8 mouse cellular contexts compared by ENCODE assay signal in the genomic region with DNA sequence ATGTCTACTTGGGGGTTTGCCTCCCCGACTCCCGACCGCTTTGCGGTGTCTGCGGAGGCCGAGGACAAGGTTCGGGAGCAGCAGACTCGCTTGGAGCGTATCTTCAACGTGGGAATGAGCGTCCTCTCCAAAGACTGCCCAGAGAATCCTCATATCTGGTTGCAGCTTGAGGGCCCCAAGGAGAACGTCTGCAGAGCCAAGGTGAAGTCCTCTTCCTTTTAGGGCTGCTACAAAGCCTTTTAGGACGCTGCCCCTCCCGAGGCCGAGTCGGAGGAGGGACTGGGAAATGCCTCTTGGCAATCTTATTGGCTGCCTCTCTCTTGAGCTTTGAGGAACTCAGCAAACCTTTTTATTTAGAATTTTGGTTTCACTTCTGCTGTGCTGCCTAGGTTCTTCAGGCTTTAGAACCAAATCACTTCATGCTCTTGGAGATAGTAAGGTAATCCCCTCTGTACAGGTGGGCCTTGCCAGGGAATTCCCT. TPM values are rescaled to one million over a fixed set of nuclear protein-coding genes. Genes with fewer than 3 reads are reported as not detected.
A peak's percentile ranks its signal among the peaks of the same experiment; 100 is the strongest.
DNase-seq lines count a peak whose midpoint lies in the region; ATAC-seq lines count a peak whose summit lies in the region.

No protein-coding gene starts in this region.

- H3K27ac ChIP-seq in neural tube, embryonic 11.5 days (ENCODE audit: low read depth, low read length) = no peak overlapping the region
- H3K27ac ChIP-seq in neural tube, embryonic 13.5 days (replicated peaks) = peak overlapping the region; percentile 82; the same call in 1 of the 2 replicates

- H3K4me1 ChIP-seq in neural tube, embryonic 11.5 days (ENCODE audit: control insufficient read depth, insufficient read depth, low read length) = peaks cover 8% of the 10 kb centered on the region; the same call in 1 of the 2 replicates
- peaks cover 25% of the 10 kb centered on the region for H3K4me1 ChIP-seq in neural tube, embryonic 13.5 days (replicated peaks)

- no peaks in the 10 kb centered on the region for H3K9me3 ChIP-seq in neural tube, embryonic 11.5 days (ENCODE audit: control insufficient read depth, low read length)
- H3K9me3 ChIP-seq in neural tube, embryonic 13.5 days = no peaks in the 10 kb centered on the region

- H3K27me3 ChIP-seq in neural tube, embryonic 11.5 days (ENCODE audit: control insufficient read depth, insufficient read depth, low read length) = no peaks in the 10 kb centered on the region
- H3K27me3 ChIP-seq in neural tube, embryonic 13.5 days = no peaks in the 10 kb centered on the region

- no peak for ATAC-seq in neural tube, embryonic 11.5 days (ENCODE audit: insufficient read depth, low FRiP score, low TSS enrichment)
- ATAC-seq in common myeloid progenitor, adult 5-6 weeks (replicated peaks; ENCODE audit: low read depth, poor library complexity, severe bottlenecking) = peak; percentile 63
- ATAC-seq in neural tube, embryonic 13.5 days (ENCODE audit: low read depth) = no peak

- peak overlapping the region; percentile 80 for H3K4me2 ChIP-seq in neural tube, embryonic 11.5 days (ENCODE audit: low read depth)
- peak overlapping the region; percentile 82 for H3K4me2 ChIP-seq in neural tube, embryonic 13.5 days

- no peak for DNase-seq in neural tube, embryonic 11.5 days (ENCODE audit: low spot score)
- DNase-seq in neural tube, embryonic 10.5 days (ENCODE audit: extremely low spot score, low spot score) = no peak
- peak; percentile 74 for DNase-seq in heart, adult 8-10 months (ENCODE audit: low spot score)
- peak; percentile 53 to 61 for DNase-seq in kidney, adult 8-10 months
- DNase-seq in lung, adult 18-20 months = peak; percentile 79
- DNase-seq in thymus, postnatal 4 days = peak; percentile 61

- 12% methylated on average over 16 of the region's 16 CpGs for WGBS in neural tube, embryonic 11.5 days
- WGBS in neural tube, embryonic 13.5 days = 10% methylated on average over 16 of the region's 16 CpGs

- peaks cover 7% of the 10 kb centered on the region for H3K36me3 ChIP-seq in neural tube, embryonic 11.5 days (ENCODE audit: control insufficient read depth, insufficient read depth, low read length)
- peaks cover 38% of the 10 kb centered on the region for H3K36me3 ChIP-seq in neural tube, embryonic 13.5 days

- peak overlapping the region; percentile 67 for H3K4me3 ChIP-seq in neural tube, embryonic 11.5 days (ENCODE audit: low read depth, low read length)
- H3K4me3 ChIP-seq in neural tube, embryonic 13.5 days = peak overlapping the region; percentile 81

- peak overlapping the region; percentile 86 for H3K9ac ChIP-seq in neural tube, embryonic 11.5 days (ENCODE audit: low read length)
- H3K9ac ChIP-seq in neural tube, embryonic 13.5 days = peak overlapping the region; percentile 87

RNA-seq across cellular contexts. Expression of gene Khnyn, which starts 1.1 kb away (rescaled TPM):
- polyA plus RNA-seq in neural tube, embryonic 11.5 days (2014; fragmentation: Nextera tagmentation; extraction: Ambion mirVana) = 11.8 and 13.0 TPM in 2 replicates
- total RNA-seq in common myeloid progenitor, adult 5-6 weeks (2017) = 17.4 and 20.9 TPM in 2 replicates
- 10 to 100 TPM in 2 of 4 experiments, 1 to 10 TPM in 2; 8.1 to 11.7 (median 10.3) TPM for total RNA-seq in heart, adult 8-10 months (2022)
- polyA plus RNA-seq in neural tube, embryonic 13.5 days (2015; fragmentation: Nextera tagmentation; extraction: Ambion mirVana) = 10.5 and 11.1 TPM in 2 replicates

RNA-seq across cellular contexts. Expression of gene Cbln3, which starts 1.6 kb away (rescaled TPM):
- 0.13 and 0.22 TPM in 2 replicates for polyA plus RNA-seq in neural tube, embryonic 11.5 days (2014; fragmentation: Nextera tagmentation; extraction: Ambion mirVana)
- total RNA-seq in common myeloid progenitor, adult 5-6 weeks (2017) = not detected in 2 replicates
- total RNA-seq in heart, adult 8-10 months (2022) = under 1 TPM in 1 of 4 experiments, not detected in 3; 0.06 TPM
- polyA plus RNA-seq in neural tube, embryonic 13.5 days (2015; fragmentation: Nextera tagmentation; extraction: Ambion mirVana) = 0.19 and 0.25 TPM in 2 replicates

RNA-seq across cellular contexts. Expression of gene Sdr39u1, which starts 14.3 kb away (rescaled TPM):
- polyA plus RNA-seq in neural tube, embryonic 11.5 days (2014; fragmentation: Nextera tagmentation; extraction: Ambion mirVana) = 45.7 and 52.6 TPM in 2 replicates
- total RNA-seq in common myeloid progenitor, adult 5-6 weeks (2017) = 7.8 and 11.8 TPM in 2 replicates
- 100 to 1,000 TPM; 120 to 148 (median 130) TPM for total RNA-seq in heart, adult 8-10 months (2022)
- 105 and 109 TPM in 2 replicates for polyA plus RNA-seq in neural tube, embryonic 13.5 days (2015; fragmentation: Nextera tagmentation; extraction: Ambion mirVana)

RNA-seq across cellular contexts. Expression of gene Nynrin, which starts 32.0 kb away (rescaled TPM):
- polyA plus RNA-seq in neural tube, embryonic 11.5 days (2014; fragmentation: Nextera tagmentation; extraction: Ambion mirVana) = 15.1 and 16.0 TPM in 2 replicates
- 5.9 and 6.5 TPM in 2 replicates for total RNA-seq in common myeloid progenitor, adult 5-6 weeks (2017)
- total RNA-seq in heart, adult 8-10 months (2022) = 10 to 100 TPM in 1 of 4 experiments, 1 to 10 TPM in 3; 4.4 to 11.5 (median 6.2) TPM
- polyA plus RNA-seq in neural tube, embryonic 13.5 days (2015; fragmentation: Nextera tagmentation; extraction: Ambion mirVana) = 11.8 and 12.7 TPM in 2 replicates

RNA-seq across cellular contexts. Expression of gene Cma1, which starts 58.6 kb away (rescaled TPM):
- not detected in 2 replicates for polyA plus RNA-seq in neural tube, embryonic 11.5 days (2014; fragmentation: Nextera tagmentation; extraction: Ambion mirVana)
- not detected in 2 replicates for total RNA-seq in common myeloid progenitor, adult 5-6 weeks (2017)
- 1 to 10 TPM in 2 of 4 experiments, under 1 TPM in 2; 0.57 to 1.2 (median 0.99) TPM for total RNA-seq in heart, adult 8-10 months (2022)
- 0.47 TPM in 1 of 2 replicates, not detected in the other for polyA plus RNA-seq in neural tube, embryonic 13.5 days (2015; fragmentation: Nextera tagmentation; extraction: Ambion mirVana)

Comparison
In these comparisons a context has a peak if more than half of its experiments do, and no peak if none do; other contexts are left out.
1. DNase-seq: peak in heart, adult 8-10 months (single experiment), kidney, adult 8-10 months (2 of 2), lung, adult 18-20 months (2 of 2) and thymus, postnatal 4 days (single experiment); none in neural tube, embryonic 11.5 days (single experiment) and neural tube, embryonic 10.5 days (single experiment).